ENCODE assay signal across 13 mouse cellular contexts in the genomic region with DNA sequence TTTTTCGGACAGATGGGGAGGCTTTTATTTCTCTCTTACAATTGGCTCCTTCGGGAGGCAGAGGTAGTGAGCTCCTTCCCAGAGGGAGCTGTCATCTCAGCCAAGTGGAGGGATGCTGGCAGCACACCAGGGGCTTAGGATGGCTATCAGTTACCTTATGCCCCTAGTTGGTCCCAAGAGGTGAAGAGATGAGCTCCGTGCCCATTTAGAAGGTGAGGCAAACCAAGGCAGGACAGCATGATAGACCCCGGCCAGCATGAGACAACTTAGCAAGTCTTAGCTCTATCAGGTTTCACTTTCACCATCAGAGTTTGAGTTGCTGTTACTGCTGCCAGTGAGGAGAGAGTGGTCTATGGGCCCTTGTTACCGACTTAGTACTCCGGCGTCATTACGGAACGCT. TPM values are rescaled to one million over a fixed set of nuclear protein-coding genes. Genes with fewer than 3 reads are reported as not detected.
DNase-seq lines count a peak whose midpoint lies in the region; ATAC-seq and TF ChIP-seq lines count a peak whose summit lies in the region.
"Had no signal": no experiment of that assay in that cellular context is flagged by ENCODE, and none has a peak within 500 bp of the region (broad histone marks: within the 10 kb centered on the region; RNA-seq: fewer than 3 reads in every experiment).

No protein-coding gene starts in this region.

- H3K4me1 ChIP-seq in heart, embryonic 15.5 days (replicated peaks): peaks cover 20% of the 10 kb centered on the region
- H3K4me1 ChIP-seq in heart, embryonic 12.5 days (replicated peaks): peaks cover 28% of the 10 kb centered on the region
- no peaks in the 10 kb centered on the region; the same call in 1 of the 2 replicates for H3K4me1 ChIP-seq in testis, adult 2 months (ENCODE audit: control insufficient read depth, insufficient read depth, low read length)
- H3K4me1 ChIP-seq: liver, embryonic 15.5 days had no signal

- H3K27me3 ChIP-seq in heart, embryonic 15.5 days: no peaks in the 10 kb centered on the region
- H3K27me3 ChIP-seq in heart, embryonic 12.5 days (replicated peaks): no peaks in the 10 kb centered on the region
- no peaks in the 10 kb centered on the region for H3K27me3 ChIP-seq in testis, adult 2 months (ENCODE audit: control insufficient read depth, insufficient read depth, low read length)
- H3K27me3 ChIP-seq: liver, embryonic 15.5 days had no signal

- WGBS in heart, embryonic 15.5 days: 74% methylated on average over 9 of the region's 9 CpGs
- 74% methylated on average over 9 of the region's 9 CpGs for WGBS in heart, embryonic 12.5 days

- no peak for TF ChIP-seq POLR2A in testis, adult 2 months (IDR thresholded peaks at IDR 0.05; ENCODE audit: control insufficient read depth, low read depth, low read length)

- peak; percentile 22 for DNase-seq in kidney, postnatal 10 days
- DNase-seq in kidney, postnatal 14 days: no peak
- no peak for DNase-seq in testis, postnatal 14 days (ENCODE audit: low spot score)
- DNase-seq in right cerebral cortex, adult 2 months (ENCODE audit: low spot score in 2 of 2): no peak
- DNase-seq: adrenal gland, postnatal 25 days; layer of hippocampus, adult 9-11 months; left cerebral cortex, postnatal 4 days; spleen, adult 18-20 months; thymus, adult 2 months had no signal

- ATAC-seq in heart, embryonic 15.5 days (replicated peaks; ENCODE audit: insufficient number of reproducible peaks, insufficient read depth, low FRiP score, low read depth): no peak
- no peak for ATAC-seq in heart, embryonic 12.5 days (ENCODE audit: insufficient number of reproducible peaks, low FRiP score)

- no peak for TF ChIP-seq CTCF in testis, adult 2 months (IDR thresholded peaks at IDR 0.05; ENCODE audit: control insufficient read depth, insufficient read depth, insufficient replicate concordance, low read depth, low read length)

- H3K9me3 ChIP-seq in heart, embryonic 15.5 days (replicated peaks): no peaks in the 10 kb centered on the region
- H3K9me3 ChIP-seq in heart, embryonic 12.5 days (replicated peaks): no peaks in the 10 kb centered on the region
- H3K9me3 ChIP-seq: liver, embryonic 15.5 days had no signal

- peak overlapping the region; percentile 65 for H3K27ac ChIP-seq in heart, embryonic 15.5 days
- H3K27ac ChIP-seq in heart, embryonic 12.5 days (ENCODE audit: poor library complexity, severe bottlenecking): no peak overlapping the region
- peak overlapping the region; percentile 25; the same call in 1 of the 2 replicates for H3K27ac ChIP-seq in testis, adult 2 months (ENCODE audit: control insufficient read depth, insufficient read depth, low read depth, low read length)
- H3K27ac ChIP-seq: liver, embryonic 15.5 days had no signal

- no peaks in the 10 kb centered on the region for H3K36me3 ChIP-seq in heart, embryonic 15.5 days
- H3K36me3 ChIP-seq in heart, embryonic 12.5 days: no peaks in the 10 kb centered on the region
- H3K36me3 ChIP-seq in testis, adult 2 months (ENCODE audit: control insufficient read depth, insufficient read depth, low read length): no peaks in the 10 kb centered on the region
- H3K36me3 ChIP-seq: liver, embryonic 15.5 days had no signal

- no peak overlapping the region for H3K4me3 ChIP-seq in heart, embryonic 15.5 days
- H3K4me3 ChIP-seq in heart, embryonic 12.5 days: no peak overlapping the region
- no peak overlapping the region for H3K4me3 ChIP-seq in testis, adult 2 months (ENCODE audit: control insufficient read depth, low read depth, low read length)
- H3K4me3 ChIP-seq: liver, embryonic 15.5 days had no signal

- no peak overlapping the region for H3K4me2 ChIP-seq in heart, embryonic 15.5 days
- H3K4me2 ChIP-seq in heart, embryonic 12.5 days: no peak overlapping the region
- H3K4me2 ChIP-seq: liver, embryonic 15.5 days had no signal

- H3K9ac ChIP-seq in heart, embryonic 15.5 days: no peak overlapping the region
- no peak overlapping the region for H3K9ac ChIP-seq in heart, embryonic 12.5 days
- H3K9ac ChIP-seq: liver, embryonic 15.5 days had no signal

RNA-seq across cellular contexts. Expression of a gene that starts 25.8 kb away (rescaled TPM):
- 7.5 and 8.7 TPM in 2 replicates for polyA plus RNA-seq in heart, embryonic 15.5 days (2015; fragmentation: Nextera tagmentation; extraction: Ambion mirVana)
- 6.0 and 6.2 TPM in 2 replicates for polyA plus RNA-seq in heart, embryonic 12.5 days (2016; fragmentation: Nextera tagmentation; extraction: Ambion mirVana)
- polyA plus RNA-seq in testis, adult 2 months (2012; rRNA removed): 2.0 and 2.7 TPM in 2 replicates
